Comparison of ENCODE assay signal across 8 mouse cellular contexts in the genomic region with DNA sequence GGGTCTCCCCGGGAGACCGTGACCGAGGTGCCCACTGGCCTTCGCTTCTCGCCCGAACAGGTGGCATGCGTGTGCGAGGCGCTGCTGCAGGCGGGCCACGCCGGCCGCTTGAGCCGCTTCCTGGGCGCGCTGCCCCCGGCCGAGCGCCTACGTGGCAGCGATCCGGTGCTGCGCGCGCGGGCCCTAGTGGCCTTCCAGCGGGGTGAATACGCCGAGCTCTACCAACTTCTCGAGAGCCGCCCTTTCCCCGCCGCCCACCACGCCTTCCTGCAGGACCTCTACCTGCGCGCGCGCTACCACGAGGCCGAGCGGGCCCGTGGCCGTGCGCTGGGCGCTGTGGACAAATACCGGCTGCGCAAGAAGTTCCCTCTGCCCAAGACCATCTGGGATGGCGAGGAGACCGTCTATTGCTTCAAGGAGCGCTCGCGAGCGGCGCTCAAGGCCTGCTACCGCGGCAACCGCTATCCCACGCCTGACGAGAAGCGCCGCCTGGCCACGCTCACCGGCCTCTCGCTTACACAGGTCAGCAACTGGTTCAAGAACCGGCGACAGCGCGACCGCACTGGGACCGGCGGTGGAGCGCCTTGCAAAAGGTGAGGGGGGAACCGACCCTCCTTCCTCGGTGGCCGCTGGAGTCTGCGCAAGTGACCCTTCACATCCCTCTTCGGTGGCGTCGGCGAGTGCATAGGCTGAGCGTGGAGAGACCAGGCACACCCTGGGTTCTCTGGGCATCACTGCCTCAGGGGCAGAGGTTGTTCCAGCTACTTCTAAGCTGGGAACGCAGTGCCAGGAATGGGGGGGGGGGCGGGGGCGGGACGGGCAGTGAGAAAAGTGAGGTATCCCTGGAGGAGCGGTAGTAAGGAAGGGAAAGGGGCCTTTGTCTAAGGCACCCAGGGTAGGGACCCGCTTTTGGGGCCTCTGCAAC. TPM values are rescaled to one million over a fixed set of nuclear protein-coding genes. Genes with fewer than 3 reads are reported as not detected.
DNase-seq lines count a peak whose midpoint lies in the region; ATAC-seq and TF ChIP-seq lines count a peak whose summit lies in the region.

No protein-coding gene starts in this region.

- peaks cover 11% of the 10 kb centered on the region for H3K4me1 ChIP-seq in forebrain, postnatal 0 days (ENCODE audit: insufficient read depth)
- H3K4me1 ChIP-seq in liver, embryonic 15.5 days (replicated peaks): peaks cover 59% of the 10 kb centered on the region
- peaks cover 58% of the 10 kb centered on the region for H3K4me1 ChIP-seq in neural tube, embryonic 13.5 days (replicated peaks)

- peak; percentile 59 to 65 for DNase-seq in heart, adult 18-20 months
- DNase-seq in heart, postnatal 25 days (ENCODE audit: low spot score): no peak
- peak; percentile 72 for DNase-seq in adipocyte (ENCODE audit: low spot score)
- no peak for DNase-seq in forebrain, postnatal 0 days
- DNase-seq in induced T-regulatory cell, adult 2 months (ENCODE audit: low read depth): peak; percentile 68

- H3K4me3 ChIP-seq in forebrain, postnatal 0 days (ENCODE audit: low read depth, low read length): peak overlapping the region; percentile 48
- H3K4me3 ChIP-seq in liver, embryonic 15.5 days (replicated peaks): peak overlapping the region; percentile 67
- H3K4me3 ChIP-seq in neural tube, embryonic 13.5 days: peak overlapping the region; percentile 59

- peak overlapping the region; percentile 98 for H3K4me2 ChIP-seq in forebrain, postnatal 0 days (ENCODE audit: low read depth)
- peak overlapping the region; percentile 96 for H3K4me2 ChIP-seq in liver, embryonic 15.5 days
- peak overlapping the region; percentile 95 for H3K4me2 ChIP-seq in neural tube, embryonic 13.5 days

- peak overlapping the region; percentile 72; the same call in 1 of the 2 replicates for H3K27ac ChIP-seq in forebrain, postnatal 0 days (ENCODE audit: low read depth, low read length)
- H3K27ac ChIP-seq in liver, embryonic 15.5 days (replicated peaks): peak overlapping the region; percentile 84
- peak overlapping the region; percentile 86 for H3K27ac ChIP-seq in neural tube, embryonic 13.5 days (replicated peaks)

- WGBS in forebrain, postnatal 0 days: under 1% methylated on average over 81 of the region's 87 CpGs
- WGBS in liver, embryonic 15.5 days (ENCODE audit: insufficient replicate concordance): under 1% methylated on average over 87 of the region's 87 CpGs
- under 1% methylated on average over 81 of the region's 87 CpGs for WGBS in neural tube, embryonic 13.5 days

- peaks cover 17% of the 10 kb centered on the region for H3K36me3 ChIP-seq in forebrain, postnatal 0 days (ENCODE audit: insufficient read depth)
- H3K36me3 ChIP-seq in liver, embryonic 15.5 days (replicated peaks): no peaks in the 10 kb centered on the region
- H3K36me3 ChIP-seq in neural tube, embryonic 13.5 days: peaks cover 20% of the 10 kb centered on the region

- H3K9ac ChIP-seq in forebrain, postnatal 0 days: peak overlapping the region; percentile 37
- H3K9ac ChIP-seq in liver, embryonic 15.5 days: peak overlapping the region; percentile 60
- H3K9ac ChIP-seq in neural tube, embryonic 13.5 days: peak overlapping the region; percentile 72

- no peak for ATAC-seq in forebrain, postnatal 0 days
- no peak for ATAC-seq in liver, embryonic 15.5 days (ENCODE audit: insufficient read depth)
- ATAC-seq in neural tube, embryonic 13.5 days (ENCODE audit: low read depth): no peak
- no peak for ATAC-seq in megakaryocyte-erythroid progenitor cell, adult 5-6 weeks (replicated peaks; ENCODE audit: low FRiP score, low TSS enrichment, poor library complexity, severe bottlenecking)

- intact Hi-C loops in heart, postnatal 25 days (cut with DNase I): no loop called here

- TF ChIP-seq CTCF in forebrain, postnatal 0 days (IDR thresholded peaks at IDR 0.05; ENCODE audit: low read depth): 0 out of 2 replicates have a peak, but pooled peaks have one; percentile 1

- no peaks in the 10 kb centered on the region; the same call in 1 of the 2 replicates for H3K27me3 ChIP-seq in forebrain, postnatal 0 days (ENCODE audit: insufficient read depth, low read length)
- H3K27me3 ChIP-seq in liver, embryonic 15.5 days: peaks cover 95% of the 10 kb centered on the region
- peaks cover 41% of the 10 kb centered on the region for H3K27me3 ChIP-seq in neural tube, embryonic 13.5 days

- H3K9me3 ChIP-seq in forebrain, postnatal 0 days (ENCODE audit: low read length): no peaks in the 10 kb centered on the region
- no peaks in the 10 kb centered on the region for H3K9me3 ChIP-seq in liver, embryonic 15.5 days (replicated peaks)
- no peaks in the 10 kb centered on the region for H3K9me3 ChIP-seq in neural tube, embryonic 13.5 days

RNA-seq across cellular contexts. Expression of gene Six5, which starts 0.7 kb away (rescaled TPM):
- total RNA-seq in heart, adult 18-20 months (2021): 1 to 10 TPM; 5.6 to 6.8 TPM
- total RNA-seq in heart, postnatal 25 days (2021): 1 to 10 TPM; 8.6 to 9.8 TPM
- 3.0 and 4.1 TPM in 2 replicates for total RNA-seq in forebrain, postnatal 0 days (2014; rRNA removed)
- polyA plus RNA-seq in forebrain, postnatal 0 days (2015; fragmentation: Nextera tagmentation; extraction: Ambion mirVana): 0.97 and 1.0 TPM in 2 replicates
- 0.90 and 1.2 TPM in 2 replicates for polyA plus RNA-seq in liver, embryonic 15.5 days (2015; fragmentation: Nextera tagmentation; extraction: Ambion mirVana)
- polyA plus RNA-seq in neural tube, embryonic 13.5 days (2015; fragmentation: Nextera tagmentation; extraction: Ambion mirVana): 2.5 and 3.2 TPM in 2 replicates
- total RNA-seq in megakaryocyte-erythroid progenitor cell, adult 5-6 weeks (2014; fragmentation: Nextera tagmentation): 8.9 and 10.1 TPM in 2 replicates
- total RNA-seq in megakaryocyte-erythroid progenitor cell, adult 5-6 weeks (2017): 2.1 and 2.2 TPM in 2 replicates

RNA-seq across cellular contexts. Expression of gene Dmpk, which starts 11.4 kb away (rescaled TPM):
- 100 to 1,000 TPM; 503 to 516 TPM for total RNA-seq in heart, adult 18-20 months (2021)
- 100 to 1,000 TPM; 555 to 584 TPM for total RNA-seq in heart, postnatal 25 days (2021)
- 16.2 and 20.8 TPM in 2 replicates for total RNA-seq in forebrain, postnatal 0 days (2014; rRNA removed)
- 2.2 and 3.0 TPM in 2 replicates for polyA plus RNA-seq in forebrain, postnatal 0 days (2015; fragmentation: Nextera tagmentation; extraction: Ambion mirVana)
- polyA plus RNA-seq in liver, embryonic 15.5 days (2015; fragmentation: Nextera tagmentation; extraction: Ambion mirVana): 13.9 and 15.8 TPM in 2 replicates
- 10.5 and 10.7 TPM in 2 replicates for polyA plus RNA-seq in neural tube, embryonic 13.5 days (2015; fragmentation: Nextera tagmentation; extraction: Ambion mirVana)
- 15.1 and 19.8 TPM in 2 replicates for total RNA-seq in megakaryocyte-erythroid progenitor cell, adult 5-6 weeks (2014; fragmentation: Nextera tagmentation)
- total RNA-seq in megakaryocyte-erythroid progenitor cell, adult 5-6 weeks (2017): 3.9 and 7.5 TPM in 2 replicates

RNA-seq across cellular contexts. Expression of gene Dmwd, which starts 19.1 kb away (rescaled TPM):
- 10 to 100 TPM; 44.6 to 46.6 TPM for total RNA-seq in heart, adult 18-20 months (2021)
- 10 to 100 TPM; 43.9 to 45.4 TPM for total RNA-seq in heart, postnatal 25 days (2021)
- total RNA-seq in forebrain, postnatal 0 days (2014; rRNA removed): 96.5 and 122 TPM in 2 replicates
- 43.6 and 43.8 TPM in 2 replicates for polyA plus RNA-seq in forebrain, postnatal 0 days (2015; fragmentation: Nextera tagmentation; extraction: Ambion mirVana)
- polyA plus RNA-seq in liver, embryonic 15.5 days (2015; fragmentation: Nextera tagmentation; extraction: Ambion mirVana): 3.6 and 5.4 TPM in 2 replicates
- polyA plus RNA-seq in neural tube, embryonic 13.5 days (2015; fragmentation: Nextera tagmentation; extraction: Ambion mirVana): 25.1 and 26.0 TPM in 2 replicates
- total RNA-seq in megakaryocyte-erythroid progenitor cell, adult 5-6 weeks (2014; fragmentation: Nextera tagmentation): 28.5 and 29.2 TPM in 2 replicates
- total RNA-seq in megakaryocyte-erythroid progenitor cell, adult 5-6 weeks (2017): 7.7 and 10.6 TPM in 2 replicates

RNA-seq across cellular contexts. Expression of gene Gm4969, which starts 23.1 kb away (rescaled TPM):
- not detected for total RNA-seq in heart, adult 18-20 months (2021)
- not detected for total RNA-seq in heart, postnatal 25 days (2021)
- total RNA-seq in forebrain, postnatal 0 days (2014; rRNA removed): 5.3 and 8.9 TPM in 2 replicates
- 8.3 and 10.6 TPM in 2 replicates for polyA plus RNA-seq in forebrain, postnatal 0 days (2015; fragmentation: Nextera tagmentation; extraction: Ambion mirVana)
- polyA plus RNA-seq in liver, embryonic 15.5 days (2015; fragmentation: Nextera tagmentation; extraction: Ambion mirVana): 0.14 and 0.17 TPM in 2 replicates
- polyA plus RNA-seq in neural tube, embryonic 13.5 days (2015; fragmentation: Nextera tagmentation; extraction: Ambion mirVana): 2.1 and 2.3 TPM in 2 replicates
- 0.22 and 0.35 TPM in 2 replicates for total RNA-seq in megakaryocyte-erythroid progenitor cell, adult 5-6 weeks (2014; fragmentation: Nextera tagmentation)
- 0.65 TPM in 1 of 2 replicates, not detected in the other for total RNA-seq in megakaryocyte-erythroid progenitor cell, adult 5-6 weeks (2017)

RNA-seq across cellular contexts. Expression of gene Fbxo46, which starts 24.6 kb away (rescaled TPM):
- total RNA-seq in heart, adult 18-20 months (2021): 1 to 10 TPM; 5.5 to 5.7 TPM
- total RNA-seq in heart, postnatal 25 days (2021): 1 to 10 TPM; 5.4 to 5.5 TPM
- 19.8 and 22.8 TPM in 2 replicates for total RNA-seq in forebrain, postnatal 0 days (2014; rRNA removed)
- polyA plus RNA-seq in forebrain, postnatal 0 days (2015; fragmentation: Nextera tagmentation; extraction: Ambion mirVana): 8.4 and 11.9 TPM in 2 replicates
- 5.1 TPM in 2 replicates for polyA plus RNA-seq in liver, embryonic 15.5 days (2015; fragmentation: Nextera tagmentation; extraction: Ambion mirVana)
- polyA plus RNA-seq in neural tube, embryonic 13.5 days (2015; fragmentation: Nextera tagmentation; extraction: Ambion mirVana): 17.7 and 18.1 TPM in 2 replicates
- 6.3 and 8.6 TPM in 2 replicates for total RNA-seq in megakaryocyte-erythroid progenitor cell, adult 5-6 weeks (2014; fragmentation: Nextera tagmentation)
- total RNA-seq in megakaryocyte-erythroid progenitor cell, adult 5-6 weeks (2017): 6.1 and 7.8 TPM in 2 replicates

Comparison
In these comparisons a context has a peak if more than half of its experiments do, and no peak if none do; other contexts are left out.
1. DNase-seq: peak in heart, adult 18-20 months (2 of 2), adipocyte (single experiment) and induced T-regulatory cell, adult 2 months (single experiment); none in heart, postnatal 25 days (single experiment) and forebrain, postnatal 0 days (single experiment).
2. RNA of gene Dmpk, which starts 11.4 kb away (total RNA-seq): 555 to 584 TPM in heart, postnatal 25 days and 503 to 516 TPM in heart, adult 18-20 months; 16.2 to 20.8 TPM in forebrain, postnatal 0 days and 3.9 to 19.8 TPM in megakaryocyte-erythroid progenitor cell, adult 5-6 weeks; every median in the first group is over 10 times any median in the second.
3. Peak in every context shown above with its lines, with median percentiles within 50 percentile points of each other: H3K27ac ChIP-seq, H3K4me2 ChIP-seq, H3K4me3 ChIP-seq and H3K9ac ChIP-seq.